Mouse (Mus musculus) MEL (cell line): Measurements from ENCODE around the gene Pet100.

Source experiments
- CHD1 ChIP-seq: IDR thresholded peaks from 2 replicates; pipeline ENCODE4 v1.6.1; 2012; ENCODE audit warnings: low read depth, mild to moderate bottlenecking, inconsistent platforms, low read length, improper control_type of control experiment
- CTCF ChIP-seq, 3 experiments: IDR thresholded peaks in 2 of 3; conservative IDR thresholded peaks in 1 of 3; 2 replicates each; pipeline ENCODE4 v1.5.1; 2011 to 2012; ENCODE audit warnings: low read length in 3 of 3, low read depth in 2 of 3, mild to moderate bottlenecking in 2 of 3, improper control_type of control experiment in 1 of 3, inconsistent platforms in 1 of 3, mixed read lengths in 1 of 3, moderate library complexity in 1 of 3; ENCODE audit not compliant: control insufficient read depth in 1 of 3, insufficient read depth in 1 of 3, poor library complexity in 1 of 3, severe bottlenecking in 1 of 3
- EP300 ChIP-seq, 2 experiments: IDR thresholded peaks; 2 replicates each; pipeline ENCODE4 v1.6.1; 2011; ENCODE audit warnings: improper control_type of control experiment in 2 of 2, low read length in 2 of 2, low read depth in 1 of 2, mild to moderate bottlenecking in 1 of 2
- HCFC1 ChIP-seq: IDR thresholded peaks from 2 replicates; pipeline ENCODE4 v1.6.1; 2012; ENCODE audit warnings: low read depth, mild to moderate bottlenecking, inconsistent platforms, low read length, improper control_type of control experiment, moderate library complexity
- MAFK ChIP-seq: IDR thresholded peaks from 2 replicates; pipeline ENCODE4 v1.6.1; 2011; ENCODE audit warnings: low read depth, mild to moderate bottlenecking, low read length, improper control_type of control experiment, borderline replicate concordance
- MXI1 ChIP-seq: IDR thresholded peaks from 2 replicates; pipeline ENCODE4 v1.6.1; 2011; ENCODE audit warnings: mild to moderate bottlenecking, low read depth, low read length, improper control_type of control experiment
- POLR2A ChIP-seq, 2 experiments: IDR thresholded peaks; 2 replicates each; pipeline ENCODE4 v1.6.1; 2011 to 2012; ENCODE audit warnings: low read length in 2 of 2, mild to moderate bottlenecking in 2 of 2, control low read depth in 1 of 2, improper control_type of control experiment in 1 of 2, low read depth in 1 of 2, moderate library complexity in 1 of 2; ENCODE audit not compliant: control insufficient read depth in 1 of 2, insufficient read depth in 1 of 2, poor library complexity in 1 of 2
- SIN3A ChIP-seq: IDR thresholded peaks from 2 replicates; pipeline ENCODE4 v1.6.1; 2012; ENCODE audit warnings: low read length, improper control_type of control experiment, inconsistent platforms
- ZC3H11A ChIP-seq: IDR thresholded peaks from 2 replicates; pipeline ENCODE4 v1.6.1; 2012; ENCODE audit warnings: low read depth, mild to moderate bottlenecking, inconsistent platforms, low read length, improper control_type of control experiment

DNA sequence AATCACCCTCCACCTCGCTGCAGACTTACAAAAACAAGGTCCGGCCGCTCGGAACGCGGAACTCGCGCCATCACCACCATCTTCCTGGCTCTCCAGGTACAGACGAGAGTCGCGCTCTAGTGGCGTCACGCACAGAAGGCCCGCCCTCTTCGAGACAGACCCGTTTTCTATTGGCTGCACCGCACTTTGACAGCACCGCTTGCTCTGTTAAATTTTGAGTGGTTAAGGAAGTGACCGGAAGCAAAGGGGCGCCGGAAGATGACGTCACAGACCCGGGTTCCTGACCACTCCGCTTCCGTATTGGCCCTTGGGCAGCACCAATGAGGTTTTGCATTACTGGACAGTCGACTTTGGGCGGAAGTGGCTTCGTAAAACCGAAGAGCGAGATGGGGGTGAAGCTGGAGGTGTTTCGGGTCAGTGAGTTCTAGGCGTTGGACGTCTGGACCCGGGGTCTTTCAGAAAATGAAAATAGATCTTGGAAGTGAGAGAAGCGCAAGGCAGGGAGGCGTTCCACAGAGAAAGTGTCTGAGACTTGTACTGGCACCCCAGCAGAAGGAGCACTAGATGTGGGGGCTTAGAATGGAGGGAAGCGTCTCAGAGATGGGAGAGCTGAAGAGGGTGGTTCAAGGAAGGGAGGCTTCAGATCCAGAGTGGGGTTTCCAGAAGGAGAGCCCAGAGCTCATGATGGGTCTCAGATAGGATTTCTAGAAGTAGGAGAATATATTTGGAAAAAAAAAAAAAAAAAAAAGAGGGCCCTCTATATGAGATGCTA, at the start of gene Pet100, which contains the start of gene Xab2:
- no peak for TF ChIP-seq MAFK
- TF ChIP-seq POLR2A (IDR thresholded peaks at IDR 0.05; ENCODE audit: control insufficient read depth in 1 of 2, insufficient read depth in 1 of 2, low read depth in 1 of 2, low read length in 2 of 2, poor library complexity in 1 of 2): peak; percentile 13 to 69; a peak in 2 of 4 replicates
- no peak for TF ChIP-seq CTCF (IDR thresholded peaks at IDR 0.05 in 2 of 3, conservative IDR thresholded peaks at IDR 0.05 in 1 of 3; ENCODE audit: control insufficient read depth in 1 of 3, insufficient read depth in 1 of 3, low read depth in 2 of 3, low read length in 3 of 3, poor library complexity in 1 of 3, severe bottlenecking in 1 of 3)
- peak; percentile 100 for TF ChIP-seq SIN3A
- TF ChIP-seq CHD1: no peak
- peak; percentile 87 for TF ChIP-seq MXI1
- TF ChIP-seq HCFC1: peak; percentile 99
- TF ChIP-seq EP300 (IDR thresholded peaks at IDR 0.05; ENCODE audit: low read depth in 1 of 2, low read length in 2 of 2): no peak
- TF ChIP-seq ZC3H11A: no peak
